Mouse (Mus musculus): ENCODE results near the gene Scaf11. TPM values are rescaled to one million over a fixed set of nuclear protein-coding genes. Genes with fewer than 3 reads are reported as not detected.
"Not testable (repeated sequence)": the region's sequence is repeated elsewhere in the genome, so short reads cannot be mapped to it uniquely, and the experiment has no call there.

Gene Scaf11
- total RNA-seq, 2 experiments from 2014 or later: 44.4 to 59.1 TPM

GRCm38 (mm10) chr15:96467844-96468243 lies 7.2 kb upstream of the Scaf11 start:
- ATAC-seq (replicated peaks; ENCODE audit: low FRiP score, poor library complexity, severe bottlenecking): no peak

- no peak for ATAC-seq (replicated peaks; ENCODE audit: low FRiP score, poor library complexity, severe bottlenecking)
Observed at GRCm38 (mm10) chr15:96466362-96466903, 5.8 kb upstream of the Scaf11 start.

- ATAC-seq (replicated peaks; ENCODE audit: low FRiP score, poor library complexity, severe bottlenecking): no peak
Observed at GRCm38 (mm10) chr15:96465076-96465475, 4.4 kb upstream of the Scaf11 start.

GRCm38 (mm10) chr15:96463821-96464220 lies 3.2 kb upstream of the Scaf11 start:
- ATAC-seq (replicated peaks; ENCODE audit: low FRiP score, poor library complexity, severe bottlenecking): no peak

- ATAC-seq (replicated peaks; ENCODE audit: low FRiP score, poor library complexity, severe bottlenecking): no peak
Observed at GRCm38 (mm10) chr15:96462611-96463010, 2.0 kb upstream of the Scaf11 start.

- peak; percentile 20 for ATAC-seq (replicated peaks; ENCODE audit: low FRiP score, poor library complexity, severe bottlenecking)
Observed at GRCm38 (mm10) chr15:96461541-96462512, 1.2 kb upstream of the Scaf11 start.

- no peak for ATAC-seq (replicated peaks; ENCODE audit: low FRiP score, poor library complexity, severe bottlenecking)
Observed at GRCm38 (mm10) chr15:96460451-96460729, 253 bp downstream of the Scaf11 start.

- peak; percentile 47 for ATAC-seq (replicated peaks; ENCODE audit: low FRiP score, poor library complexity, severe bottlenecking)
Observed at GRCm38 (mm10) chr15:96459741-96460450, 747 bp downstream of the Scaf11 start.

GRCm38 (mm10) chr15:96458273-96458672 lies 2.4 kb downstream of the Scaf11 start:
- ATAC-seq (replicated peaks; ENCODE audit: low FRiP score, poor library complexity, severe bottlenecking): no peak

- no peak for ATAC-seq (replicated peaks; ENCODE audit: low FRiP score, poor library complexity, severe bottlenecking)
Observed at GRCm38 (mm10) chr15:96457338-96457664, 3.3 kb downstream of the Scaf11 start.

GRCm38 (mm10) chr15:96456651-96457337 lies 3.8 kb downstream of the Scaf11 start:
- ATAC-seq (replicated peaks; ENCODE audit: low FRiP score, poor library complexity, severe bottlenecking): no peak

GRCm38 (mm10) chr15:96455595-96456214 lies 4.9 kb downstream of the Scaf11 start:
- no peak for ATAC-seq (replicated peaks; ENCODE audit: low FRiP score, poor library complexity, severe bottlenecking)

GRCm38 (mm10) chr15:96453346-96453745 lies 7.3 kb downstream of the Scaf11 start:
- ATAC-seq (replicated peaks; ENCODE audit: low FRiP score, poor library complexity, severe bottlenecking): 0 out of 2 replicates have a peak, but pooled peaks have one; percentile 32

GRCm38 (mm10) chr15:96448656-96449299 lies 11.9 kb downstream of the Scaf11 start:
- ATAC-seq (replicated peaks; ENCODE audit: low FRiP score, poor library complexity, severe bottlenecking): peak; percentile 95

- no peak for ATAC-seq (replicated peaks; ENCODE audit: low FRiP score, poor library complexity, severe bottlenecking)
Observed at GRCm38 (mm10) chr15:96446785-96447184, 13.9 kb downstream of the Scaf11 start.

GRCm38 (mm10) chr15:96441480-96441879 lies 19.2 kb downstream of the Scaf11 start:
- not testable (repeated sequence) for ATAC-seq (replicated peaks; ENCODE audit: low FRiP score, poor library complexity, severe bottlenecking)

- no peak for ATAC-seq (replicated peaks; ENCODE audit: low FRiP score, poor library complexity, severe bottlenecking)
Observed at GRCm38 (mm10) chr15:96434202-96434601, 26.4 kb downstream of the Scaf11 start.

GRCm38 (mm10) chr15:96419920-96420319 lies 40.7 kb downstream of the Scaf11 start:
- ATAC-seq (replicated peaks; ENCODE audit: low FRiP score, poor library complexity, severe bottlenecking): no peak

GRCm38 (mm10) chr15:96418161-96418560 lies 42.5 kb downstream of the Scaf11 start:
- ATAC-seq (replicated peaks; ENCODE audit: low FRiP score, poor library complexity, severe bottlenecking): no peak

All from erythroblast, adult 5-6 weeks (primary cell).